Comparison of ENCODE assay signal across 22 mouse cellular contexts in genomic region chr7:84623718-84624117, GRCm38 (mm10). TPM values are rescaled to one million over a fixed set of nuclear protein-coding genes. Genes with fewer than 3 reads are reported as not detected.
DNase-seq lines count a peak whose midpoint lies in the region; ATAC-seq lines count a peak whose summit lies in the region.
"Had no signal": no experiment of that assay in that cellular context is flagged by ENCODE, and none has a peak within 500 bp of the region (broad histone marks: within the 10 kb centered on the region; RNA-seq: fewer than 3 reads in every experiment).

No protein-coding gene starts in this region.

- no peak overlapping the region for H3K27ac ChIP-seq in midbrain, embryonic 11.5 days (ENCODE audit: low read depth, low read length)
- no peak overlapping the region for H3K27ac ChIP-seq in midbrain, embryonic 16.5 days (ENCODE audit: low read length)

- no peak overlapping the region for H3K4me3 ChIP-seq in midbrain, embryonic 11.5 days (ENCODE audit: low read depth, low read length)
- H3K4me3 ChIP-seq in midbrain, embryonic 16.5 days (ENCODE audit: low read depth, low read length): no peak overlapping the region

- H3K9me3 ChIP-seq in midbrain, embryonic 11.5 days (ENCODE audit: control insufficient read depth, low read length): no peaks in the 10 kb centered on the region
- no peaks in the 10 kb centered on the region for H3K9me3 ChIP-seq in midbrain, embryonic 16.5 days (replicated peaks; ENCODE audit: control insufficient read depth, low read length, poor library complexity, severe bottlenecking)

- no peak overlapping the region for H3K4me2 ChIP-seq in midbrain, embryonic 11.5 days
- no peak overlapping the region for H3K4me2 ChIP-seq in midbrain, embryonic 16.5 days (ENCODE audit: low read length)

- H3K9ac ChIP-seq in midbrain, embryonic 11.5 days (ENCODE audit: low read length): no peak overlapping the region
- no peak overlapping the region for H3K9ac ChIP-seq in midbrain, embryonic 16.5 days (ENCODE audit: low read depth, low read length)

- WGBS in midbrain, embryonic 11.5 days: 98% methylated on average over 4 of the region's 4 CpGs
- WGBS in midbrain, embryonic 16.5 days: 97% methylated on average over 4 of the region's 4 CpGs

- no peaks in the 10 kb centered on the region for H3K27me3 ChIP-seq in midbrain, embryonic 11.5 days (ENCODE audit: control insufficient read depth, insufficient read depth, low read length)
- no peaks in the 10 kb centered on the region for H3K27me3 ChIP-seq in midbrain, embryonic 16.5 days (ENCODE audit: control insufficient read depth, insufficient read depth, low read depth, low read length)
- H3K27me3 ChIP-seq: CH12.LX, Patski had no signal

- no peaks in the 10 kb centered on the region for H3K4me1 ChIP-seq in midbrain, embryonic 11.5 days (ENCODE audit: control insufficient read depth, insufficient read depth, low read length)
- H3K4me1 ChIP-seq in midbrain, embryonic 16.5 days (ENCODE audit: control insufficient read depth, insufficient read depth, low read length): no peaks in the 10 kb centered on the region

- no peak for DNase-seq in frontal cortex, postnatal 10 days (ENCODE audit: low spot score in 2 of 2)
- DNase-seq in midbrain, embryonic 11.5 days (ENCODE audit: low spot score, missing footprints): peak; percentile 47
- peak; percentile 35 for DNase-seq in brain, adult 2 months (ENCODE audit: low read depth, low spot score)
- DNase-seq in adrenal gland, postnatal 10 days: no peak
- DNase-seq: adrenal gland, adult 2 months; adrenal gland, adult 8-10 months; adrenal gland, postnatal 14 days; adrenal gland, postnatal 25 days; adrenal gland, postnatal 36 days; B cell, adult 2 months; cerebellum, adult 11 months; cerebellum, adult 11-12 months; cerebellum, adult 18-20 months; cerebellum, adult 2 months; cerebellum, adult 8-10 months had no signal

- peak; percentile 78 for ATAC-seq in frontal cortex, adult (ENCODE audit: low TSS enrichment)
- ATAC-seq in midbrain, embryonic 11.5 days (ENCODE audit: low FRiP score): no peak
- ATAC-seq in midbrain, embryonic 16.5 days: no peak
- ATAC-seq: activated CD4-positive, CD25-positive, alpha-beta regulatory T cell, adult 4 months; CD4-positive, CD25-positive, alpha-beta regulatory T cell, adult 4 months; Patski had no signal

- peaks cover 7% of the 10 kb centered on the region; the same call in 1 of the 2 replicates for H3K36me3 ChIP-seq in midbrain, embryonic 11.5 days (ENCODE audit: control insufficient read depth, insufficient read depth, low read length)
- peaks cover 6% of the 10 kb centered on the region; the same call in 1 of the 2 replicates for H3K36me3 ChIP-seq in midbrain, embryonic 16.5 days (ENCODE audit: control insufficient read depth, insufficient read depth, low read length)

RNA-seq across cellular contexts. Expression of gene Fah, which starts 17.2 kb away (rescaled TPM):
- 3.9 and 5.1 TPM in 2 replicates for polyA plus RNA-seq in midbrain, embryonic 11.5 days (2014; fragmentation: Nextera tagmentation; extraction: Ambion mirVana)
- polyA plus RNA-seq in midbrain, embryonic 16.5 days (2015; fragmentation: Nextera tagmentation; extraction: Ambion mirVana): 11.9 and 13.6 TPM in 2 replicates
- 10 to 100 TPM; 57.6 to 84.5 TPM for total RNA-seq in adrenal gland, postnatal 10 days (2021)
- total RNA-seq: MEL had no signal

Comparison
In these comparisons a context has a peak if more than half of its experiments do, and no peak if none do; other contexts are left out.
1. DNase-seq: peak in midbrain, embryonic 11.5 days (single experiment) and brain, adult 2 months (single experiment); none in frontal cortex, postnatal 10 days (0 of 2) and adrenal gland, postnatal 10 days (single experiment).